Mouse (Mus musculus) liver, adult 2 months (tissue): ENCODE results near the gene Rab15.

Source experiments
- CTCF ChIP-seq: fragments of 200-500 bp; IDR thresholded peaks from 2 replicates; pipeline ENCODE4 v1.5.1; 2011; ENCODE audit warnings: low read depth, low read length, control low read depth
- POLR2A ChIP-seq: fragments of 200-500 bp; IDR thresholded peaks from 2 replicates; pipeline ENCODE4 v1.6.1; 2011; ENCODE audit warnings: low read length, control low read depth; ENCODE audit not compliant: insufficient read depth; ENCODE audit errors: extremely low read depth

- no peak for TF ChIP-seq POLR2A
- TF ChIP-seq CTCF = no peak
Observed at GRCm38 (mm10) chr12:76853378-76854142, 30.9 kb upstream of the Rab15 start.
